In genomic region chr8:85717271-85717670, GRCm38 (mm10) we compare ENCODE assay signal across 9 mouse cellular contexts.
"Had no signal": no experiment of that assay in that cellular context is flagged by ENCODE, and none has a peak within 500 bp of the region (broad histone marks: within the 10 kb centered on the region; RNA-seq: fewer than 3 reads in every experiment).

No protein-coding gene starts in this region.

- DNase-seq: lung, adult 18-20 months; lung, embryonic 14.5 days; lung, postnatal 10 days; lung, postnatal 4 days; midbrain, embryonic 14.5 days; right cerebral cortex, postnatal 14 days; thymus, adult 2 months; thymus, postnatal 25 days; thymus, postnatal 4 days had no signal
